Mouse (Mus musculus) left cerebral cortex, adult 2 months (tissue): ENCODE results near the gene Sub1. TPM values are rescaled to one million over a fixed set of nuclear protein-coding genes. Genes with fewer than 3 reads are reported as not detected.
A peak's percentile ranks its signal among the peaks of the same experiment; 100 is the strongest.

Experiments
- DNase-seq, 2 experiments: peaks; one replicate each; pipeline ENCODE4 v3.0.0; 2021 to 2022; ENCODE audit warnings: low spot score in 2 of 2, mixed read lengths in 1 of 2; ENCODE audit errors: extremely low spot score in 1 of 2
- H3K27ac ChIP-seq: fragments of 200-600 bp; 2 replicates; pipeline ENCODE4 v1.8.1; 2022
- H3K4me3 ChIP-seq: fragments of 200-600 bp; 2 replicates; pipeline ENCODE4 v1.8.1; 2022
- CTCF ChIP-seq: fragments of 200-600 bp; IDR thresholded peaks from 2 replicates; pipeline ENCODE4 v1.8.1; 2022; ENCODE audit warnings: antibody characterized with exemption, mild to moderate bottlenecking, moderate library complexity
- intact Hi-C: fragments of 180-260 bp; cut with DNase I; formaldehyde crosslinking; loops from one replicate; pipeline ENCODE4 v1.15.1; 2025
- total RNA-seq, 2 experiments: library from RNA; stranded (reverse); gene quantifications; 2 replicates each; pipeline ENCODE4 v1.2.3; 2021

Gene Sub1
- total RNA-seq, 2 experiments from 2014 or later: 279 to 310 TPM

- no peak overlapping the region for H3K27ac ChIP-seq
These were observed 13.2 kb upstream of the Sub1 start for GRCm38 (mm10) chr15:12009712-12010601.

GRCm38 (mm10) chr15:12008894-12009293, 12.1 kb upstream of the Sub1 start:
- no peak overlapping the region for H3K4me3 ChIP-seq
- H3K27ac ChIP-seq: no peak overlapping the region
- no peak for TF ChIP-seq CTCF
- intact Hi-C loops: no loop called here
- DNase-seq: no peak

More at GRCm38 (mm10) chr15:12009712-12010601, 13.2 kb upstream of the Sub1 start:
- DNase-seq: no peak
- H3K4me3 ChIP-seq: peak overlapping the region; percentile 30
- intact Hi-C loops: no loop called here
- no peak for TF ChIP-seq CTCF

- intact Hi-C loops: no loop called here
- no peak for DNase-seq
- no peak; the same call in 1 of the 2 replicates for TF ChIP-seq CTCF
- Histone ChIP-seq H3K27ac (no peak overlapping the region), H3K4me3 (no peak overlapping the region)
These were observed 11.4 kb upstream of the Sub1 start for GRCm38 (mm10) chr15:12007971-12008800.

- no peak for DNase-seq
- H3K27ac ChIP-seq: no peak overlapping the region
- no peak overlapping the region for H3K4me3 ChIP-seq
- no peak for TF ChIP-seq CTCF
- intact Hi-C loops: no loop called here
These were observed 10.6 kb upstream of the Sub1 start for GRCm38 (mm10) chr15:12007421-12007820.

- Histone ChIP-seq H3K27ac (no peak overlapping the region), H3K4me3 (no peak overlapping the region)
- no peak for DNase-seq
- TF ChIP-seq CTCF: no peak
- intact Hi-C loops: no loop called here
These were observed 9.4 kb upstream of the Sub1 start for GRCm38 (mm10) chr15:12006169-12006568.

GRCm38 (mm10) chr15:11995815-11996201, 975 bp downstream of the Sub1 start:
- DNase-seq: peak; percentile 95
- Histone ChIP-seq H3K27ac (peak overlapping the region; percentile 96), H3K4me3 (peak overlapping the region; percentile 98)
- intact Hi-C loops: no loop called here
- no peak for TF ChIP-seq CTCF

GRCm38 (mm10) chr15:11994921-11995814, 1.6 kb downstream of the Sub1 start:
- DNase-seq: peak; percentile 49 to 51
- intact Hi-C loops: loop anchor here (5.0 kb wide), 2 partner anchors 42 to 142 kb away; no protein-coding TSS in a partner anchor
- TF ChIP-seq CTCF: no peak; the same call in 1 of the 2 replicates
- peak overlapping the region; percentile 98 for H3K4me3 ChIP-seq
- peak overlapping the region; percentile 96 for H3K27ac ChIP-seq

- no peak overlapping the region for H3K27ac ChIP-seq
- DNase-seq: no peak
- H3K4me3 ChIP-seq: peak overlapping the region; percentile 98
- no peak for TF ChIP-seq CTCF
- intact Hi-C loops: loop anchor here (5.0 kb wide), 2 partner anchors 43 to 143 kb away; no protein-coding TSS in a partner anchor
These were observed 2.8 kb downstream of the Sub1 start for GRCm38 (mm10) chr15:11994006-11994405.

GRCm38 (mm10) chr15:11991552-11992113, 5.2 kb downstream of the Sub1 start:
- Histone ChIP-seq H3K4me3 (no peak overlapping the region), H3K27ac (no peak overlapping the region)
- intact Hi-C loops: loop anchor here (2.0 to 5.0 kb wide), 3 partner anchors 46 to 146 kb away; no protein-coding TSS in a partner anchor
- TF ChIP-seq CTCF: peak; percentile 66
- DNase-seq: no peak

GRCm38 (mm10) chr15:11988580-11988979, 8.2 kb downstream of the Sub1 start:
- DNase-seq: no peak
- intact Hi-C loops: no loop called here
- TF ChIP-seq CTCF: no peak
- Histone ChIP-seq H3K4me3 (no peak overlapping the region), H3K27ac (no peak overlapping the region)

GRCm38 (mm10) chr15:11987892-11988291, 8.9 kb downstream of the Sub1 start:
- TF ChIP-seq CTCF: no peak
- DNase-seq: no peak
- intact Hi-C loops: no loop called here
- no peak overlapping the region for H3K27ac ChIP-seq
- no peak overlapping the region for H3K4me3 ChIP-seq
